Mouse (Mus musculus) cerebellum, adult 2 months (tissue): ENCODE measurements around the gene Trim58.

Source experiments
- CTCF ChIP-seq: fragments of 200-500 bp; IDR thresholded peaks from 2 replicates; pipeline ENCODE4 v1.5.1; 2011; ENCODE audit warnings: low read depth, mild to moderate bottlenecking, control low read depth, low read length, moderate library complexity, borderline replicate concordance; ENCODE audit not compliant: insufficient read depth
- POLR2A ChIP-seq: fragments of 200-500 bp; IDR thresholded peaks from 2 replicates; pipeline ENCODE4 v1.6.1; 2011; ENCODE audit warnings: low read length, control low read depth, borderline replicate concordance; ENCODE audit not compliant: insufficient read depth

DNA sequence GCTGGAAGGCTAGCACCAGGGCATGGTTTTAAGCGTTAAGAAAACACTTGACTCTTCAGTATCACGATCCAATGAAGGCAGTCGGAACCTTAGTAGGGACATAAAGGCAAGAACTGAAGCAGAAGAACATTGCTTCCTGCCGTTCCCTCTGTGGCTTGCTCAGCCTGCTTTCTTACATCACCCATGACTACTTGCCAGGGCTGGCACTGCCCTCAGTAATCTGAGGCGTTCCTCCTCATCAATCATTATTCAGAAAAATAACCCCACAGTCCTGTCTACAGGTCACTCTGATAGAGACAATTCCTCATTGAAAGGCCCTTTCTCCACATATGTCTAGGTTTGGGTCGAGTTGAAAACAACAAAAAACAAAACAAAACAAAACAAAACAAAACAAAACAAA lies 33.2 kb upstream of the Trim58 start:
- TF ChIP-seq POLR2A (no peak), CTCF (no peak)
